Mouse (Mus musculus): Measurements from ENCODE around the gene Ccm2l. TPM values are rescaled to one million over a fixed set of nuclear protein-coding genes. Genes with fewer than 3 reads are reported as not detected.
A peak's percentile ranks its signal among the peaks of the same experiment; 100 is the strongest.

Ccm2l gene
- total and polyA plus RNA-seq, 3 experiments = 13.3 to 43.4 (median 15.9) TPM

GRCm38 (mm10) chr2:153055270-153055920 is 10.4 kb upstream of the Ccm2l start:
- Histone ChIP-seq H3K36me3 (ENCODE audit: control insufficient read depth, insufficient read depth, low read length) (no peaks in the 10 kb centered on the region), H3K27me3 (ENCODE audit: control insufficient read depth, insufficient read depth, low read length) (peaks cover 3% of the 10 kb centered on the region; the same call in 1 of the 2 replicates), H3K27ac (no peak overlapping the region), H3K4me1 (ENCODE audit: control insufficient read depth, insufficient read depth, low read length) (no peaks in the 10 kb centered on the region; the same call in 1 of the 2 replicates), H3K9ac (ENCODE audit: low read depth, low read length) (no peak overlapping the region), H3K79me2 (replicated peaks; ENCODE audit: control insufficient read depth, insufficient read depth, low read length) (no peaks in the 10 kb centered on the region), H3K4me3 (no peak overlapping the region)
- WGBS = 52% methylated on average over 6 of the region's 6 CpGs
- no peak for DNase-seq
- TF ChIP-seq EP300 (IDR thresholded peaks at IDR 0.05; ENCODE audit: insufficient read depth, low read depth, low read length) (no peak), CTCF (IDR thresholded peaks at IDR 0.05) (peak; percentile 59), POLR2A (IDR thresholded peaks at IDR 0.05; ENCODE audit: insufficient read depth, low read depth, low read length) (no peak)
- intact Hi-C loops (cut with DNase I) = no loop called here

GRCm38 (mm10) chr2:153058365-153058764 is 7.4 kb upstream of the Ccm2l start:
- no peak for DNase-seq
- Histone ChIP-seq H3K27me3 (ENCODE audit: control insufficient read depth, insufficient read depth, low read length) (0 out of 2 replicates have a peak, but pooled peaks cover 1% of the 10 kb centered on the region), H3K4me1 (ENCODE audit: control insufficient read depth, insufficient read depth, low read length) (no peaks in the 10 kb centered on the region; the same call in 1 of the 2 replicates), H3K9ac (ENCODE audit: low read depth, low read length) (no peak overlapping the region), H3K36me3 (ENCODE audit: control insufficient read depth, insufficient read depth, low read length) (no peaks in the 10 kb centered on the region), H3K79me2 (replicated peaks; ENCODE audit: control insufficient read depth, insufficient read depth, low read length) (no peaks in the 10 kb centered on the region), H3K4me3 (no peak overlapping the region), H3K27ac (no peak overlapping the region)
- WGBS = 68% methylated on average over 4 of the region's 4 CpGs
- intact Hi-C loops (cut with DNase I) = no loop called here
- TF ChIP-seq CTCF (IDR thresholded peaks at IDR 0.05) (no peak), EP300 (IDR thresholded peaks at IDR 0.05; ENCODE audit: insufficient read depth, low read depth, low read length) (no peak), POLR2A (IDR thresholded peaks at IDR 0.05; ENCODE audit: insufficient read depth, low read depth, low read length) (no peak)

DNA sequence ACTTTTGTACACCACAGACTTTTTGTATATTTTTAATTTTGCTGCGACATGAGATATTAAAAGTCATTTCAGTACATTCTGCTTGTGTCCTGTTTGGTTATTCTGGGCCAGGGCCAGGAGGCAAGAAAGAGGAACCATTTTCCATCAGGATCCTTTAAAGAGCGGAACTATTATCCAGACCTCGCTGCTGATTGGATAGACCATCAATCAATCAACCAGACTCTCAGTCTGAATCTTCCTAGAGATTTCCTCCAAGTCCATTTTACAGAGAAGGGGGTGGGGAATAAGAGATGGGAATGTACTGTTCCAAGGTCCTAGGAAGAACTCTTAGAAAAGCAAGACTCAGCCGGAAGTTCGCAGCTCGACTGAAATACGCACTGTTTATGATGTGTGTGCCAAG is 5.5 kb upstream of the Ccm2l start:
- Histone ChIP-seq H3K27me3 (ENCODE audit: control insufficient read depth, insufficient read depth, low read length) (no peaks in the 10 kb centered on the region), H3K79me2 (replicated peaks; ENCODE audit: control insufficient read depth, insufficient read depth, low read length) (no peaks in the 10 kb centered on the region), H3K27ac (no peak overlapping the region), H3K4me3 (no peak overlapping the region), H3K9ac (ENCODE audit: low read depth, low read length) (no peak overlapping the region), H3K4me1 (ENCODE audit: control insufficient read depth, insufficient read depth, low read length) (peaks cover 2% of the 10 kb centered on the region), H3K36me3 (ENCODE audit: control insufficient read depth, insufficient read depth, low read length) (no peaks in the 10 kb centered on the region)
- DNase-seq = no peak
- WGBS = 82% methylated on average over 7 of the region's 7 CpGs
- intact Hi-C loops (cut with DNase I) = no loop called here
- TF ChIP-seq EP300 (IDR thresholded peaks at IDR 0.05; ENCODE audit: insufficient read depth, low read depth, low read length) (no peak), CTCF (IDR thresholded peaks at IDR 0.05) (no peak), POLR2A (IDR thresholded peaks at IDR 0.05; ENCODE audit: insufficient read depth, low read depth, low read length) (no peak)

DNA sequence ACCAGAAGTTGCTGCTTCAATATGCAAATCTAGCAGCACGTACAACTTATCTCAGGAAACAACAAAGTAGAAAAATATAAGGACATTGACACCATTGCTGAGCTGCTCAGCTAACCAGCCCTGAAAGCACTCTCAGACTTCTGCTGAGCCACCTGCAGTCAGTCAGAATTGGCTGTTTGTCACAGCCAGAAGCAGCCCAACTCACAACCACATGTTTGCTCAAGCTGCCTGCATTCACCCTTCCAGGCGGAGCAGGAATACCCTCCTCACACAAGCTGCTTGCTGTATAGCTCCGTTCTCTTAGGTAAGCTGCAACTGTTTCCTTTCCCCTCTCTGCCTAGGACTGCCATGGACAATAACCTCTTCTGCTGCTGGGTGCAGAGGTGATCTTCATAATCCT is 2.4 kb upstream of the Ccm2l start:
- no peak overlapping the region; the same call in none of the 2 replicates for H3K27ac ChIP-seq
- intact Hi-C loops (cut with DNase I) = no loop called here

DNA sequence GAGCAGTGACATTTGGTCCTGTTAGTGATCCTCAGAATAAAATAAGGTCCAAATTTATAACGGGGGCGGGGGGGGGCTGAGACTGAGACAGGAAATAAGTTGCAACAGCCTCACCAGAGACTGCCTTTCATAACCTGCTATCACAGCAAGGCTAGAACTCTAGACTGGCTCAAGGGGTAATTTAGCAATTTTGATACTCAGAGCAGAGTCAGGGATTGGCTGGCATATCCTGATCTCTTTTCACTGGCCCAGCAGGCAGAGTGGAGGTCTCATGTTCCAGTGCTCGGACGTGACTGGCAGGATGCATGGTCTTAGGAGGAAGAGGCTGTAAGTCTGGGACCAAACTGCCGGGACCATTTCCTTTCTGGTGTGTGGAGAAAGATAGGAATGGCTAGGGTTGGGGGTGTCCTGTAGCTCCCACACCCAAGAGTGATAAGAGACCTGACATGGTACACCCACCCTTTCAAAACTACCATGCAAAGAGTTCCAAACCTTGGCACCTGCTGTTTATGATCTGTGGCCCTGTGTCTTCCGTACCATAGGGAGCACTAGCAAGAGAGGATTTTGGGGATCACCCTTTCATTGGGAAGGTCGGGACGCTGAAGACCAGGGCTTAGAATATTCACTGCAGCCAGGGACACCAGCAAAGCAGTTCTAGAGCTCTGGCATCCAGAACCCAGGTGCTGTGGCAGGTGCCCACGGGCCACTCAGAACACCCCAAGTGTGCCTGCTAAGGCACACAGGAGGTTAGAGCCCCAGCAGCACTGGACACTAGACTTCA is 1.4 kb upstream of the Ccm2l start:
- Histone ChIP-seq H3K27me3 (ENCODE audit: control insufficient read depth, insufficient read depth, low read length) (no peaks in the 10 kb centered on the region), H3K27ac (peak overlapping the region; percentile 96), H3K9ac (ENCODE audit: low read depth, low read length) (0 out of 2 replicates have a peak overlapping the region, but pooled peaks have one; percentile 11), H3K36me3 (ENCODE audit: control insufficient read depth, insufficient read depth, low read length) (no peaks in the 10 kb centered on the region), H3K4me1 (ENCODE audit: control insufficient read depth, insufficient read depth, low read length) (peaks cover 8% of the 10 kb centered on the region), H3K79me2 (replicated peaks; ENCODE audit: control insufficient read depth, insufficient read depth, low read length) (no peaks in the 10 kb centered on the region), H3K4me3 (peak overlapping the region; percentile 33)
- DNase-seq = peak in 1 of 2 experiments; percentile 13
- TF ChIP-seq EP300 (IDR thresholded peaks at IDR 0.05; ENCODE audit: insufficient read depth, low read depth, low read length) (no peak), CTCF (IDR thresholded peaks at IDR 0.05) (no peak), POLR2A (IDR thresholded peaks at IDR 0.05; ENCODE audit: insufficient read depth, low read depth, low read length) (peak; percentile 45; the same call in 1 of the 2 replicates)
- intact Hi-C loops (cut with DNase I) = no loop called here
- WGBS = 54% methylated on average over 9 of the region's 9 CpGs

More for the DNA sequence above, 2.4 kb upstream of the Ccm2l start:
- Histone ChIP-seq H3K79me2 (replicated peaks; ENCODE audit: control insufficient read depth, insufficient read depth, low read length) (no peaks in the 10 kb centered on the region), H3K4me3 (no peak overlapping the region), H3K27me3 (ENCODE audit: control insufficient read depth, insufficient read depth, low read length) (no peaks in the 10 kb centered on the region), H3K36me3 (ENCODE audit: control insufficient read depth, insufficient read depth, low read length) (no peaks in the 10 kb centered on the region), H3K4me1 (ENCODE audit: control insufficient read depth, insufficient read depth, low read length) (peaks cover 5% of the 10 kb centered on the region), H3K9ac (ENCODE audit: low read depth, low read length) (no peak overlapping the region)
- WGBS = 56% methylated on average over 3 of the region's 3 CpGs
- TF ChIP-seq EP300 (IDR thresholded peaks at IDR 0.05; ENCODE audit: insufficient read depth, low read depth, low read length) (no peak), POLR2A (IDR thresholded peaks at IDR 0.05; ENCODE audit: insufficient read depth, low read depth, low read length) (no peak), CTCF (IDR thresholded peaks at IDR 0.05) (no peak)
- DNase-seq = no peak

All from heart, adult 2 months (tissue).